Mouse (Mus musculus) CH12.LX (cell line): ENCODE measurements around the gene Fam13c. TPM values are rescaled to one million over a fixed set of nuclear protein-coding genes. Genes with fewer than 3 reads are reported as not detected.

Source experiments
- DNase-seq: peaks from one replicate; pipeline ENCODE4 v3.0.0-alpha.2; 2013; ENCODE audit errors: extremely low read depth
- H3K27ac ChIP-seq: 2 replicates; pipeline ENCODE4 v1.5.1; 2012; ENCODE audit warnings: low read depth, mild to moderate bottlenecking, control low read depth, moderate library complexity; ENCODE audit not compliant: insufficient read depth
- H3K27me3 ChIP-seq: replicated peaks from 2 replicates; pipeline ENCODE3; 2012; ENCODE audit warnings: inconsistent platforms
- H3K36me3 ChIP-seq, 2 experiments: replicated peaks in 1 of 2; 2 replicates each; pipeline versions ENCODE3 to v1.6.1; 2012; ENCODE audit warnings: inconsistent platforms in 1 of 2, low read length in 1 of 2, mild to moderate bottlenecking in 1 of 2, mixed read lengths in 1 of 2, moderate library complexity in 1 of 2; ENCODE audit not compliant: control insufficient read depth in 1 of 2, insufficient read depth in 1 of 2
- H3K4me1 ChIP-seq, 2 experiments: 2 replicates each; pipeline ENCODE4 v1.6.1; 2012; ENCODE audit warnings: inconsistent platforms in 1 of 2, moderate library complexity in 1 of 2; ENCODE audit not compliant: insufficient read depth in 2 of 2, control insufficient read depth in 1 of 2
- H3K4me2 ChIP-seq: 2 replicates; pipeline ENCODE4 v1.6.1; 2012; ENCODE audit warnings: low read depth, mild to moderate bottlenecking, control low read depth; ENCODE audit not compliant: poor library complexity, insufficient read depth, severe bottlenecking
- H3K4me3 ChIP-seq, 3 experiments: fragments of 150-350 bp in 1 of 3; sonication (generic) in 1 of 3; replicated peaks in 1 of 3; 2 replicates each; pipeline versions ENCODE3 to v1.5.1; 2011 to 2012; ENCODE audit warnings: low read depth in 2 of 3, low read length in 2 of 3, mild to moderate bottlenecking in 2 of 3, moderate library complexity in 2 of 3, control low read depth in 1 of 3, improper control_type of control experiment in 1 of 3, inconsistent platforms in 1 of 3, mixed read lengths in 1 of 3; ENCODE audit not compliant: poor library complexity in 1 of 3
- H3K79me2 ChIP-seq: replicated peaks from 2 replicates; pipeline ENCODE4 v1.6.1; 2012; ENCODE audit warnings: mild to moderate bottlenecking, moderate library complexity; ENCODE audit not compliant: control insufficient read depth, poor library complexity, insufficient read depth, severe bottlenecking; ENCODE audit errors: extremely low read depth
- H3K9ac ChIP-seq: 2 replicates; pipeline ENCODE4 v1.6.1; 2012; ENCODE audit warnings: low read depth, mild to moderate bottlenecking, control low read depth, moderate library complexity; ENCODE audit not compliant: insufficient read depth
- H3K9me3 ChIP-seq: replicated peaks from 2 replicates; pipeline ENCODE3; 2012; ENCODE audit warnings: low read length, inconsistent platforms, mixed read lengths
- CHD2 ChIP-seq: IDR thresholded peaks from 2 replicates; pipeline ENCODE4 v1.6.1; 2011; ENCODE audit warnings: low read length, improper control_type of control experiment
- CTCF ChIP-seq, 2 experiments: IDR thresholded peaks in 1 of 2; conservative IDR thresholded peaks in 1 of 2; 2 replicates each; pipeline ENCODE4 v1.5.1; 2011 to 2012; ENCODE audit warnings: low read depth in 2 of 2, low read length in 2 of 2, improper control_type of control experiment in 1 of 2, inconsistent platforms in 1 of 2, mild to moderate bottlenecking in 1 of 2, moderate library complexity in 1 of 2
- EP300 ChIP-seq: IDR thresholded peaks from 2 replicates; pipeline ENCODE4 v1.6.1; 2011; ENCODE audit warnings: low read length, improper control_type of control experiment
- ETS1 ChIP-seq: conservative IDR thresholded peaks from 2 replicates; pipeline ENCODE4 v1.6.1; 2012; ENCODE audit warnings: low read depth, mild to moderate bottlenecking, inconsistent platforms, low read length, improper control_type of control experiment, moderate library complexity
- GABPA ChIP-seq: IDR thresholded peaks from 2 replicates; pipeline ENCODE4 v1.6.1; 2012; ENCODE audit warnings: low read depth, low read length, improper control_type of control experiment, inconsistent platforms; ENCODE audit not compliant: insufficient replicate concordance
- IRF4 ChIP-seq: IDR thresholded peaks from 2 replicates; pipeline ENCODE4 v1.6.1; 2014; ENCODE audit warnings: low read depth, mild to moderate bottlenecking, inconsistent platforms, low read length, improper control_type of control experiment
- JUN ChIP-seq: IDR thresholded peaks from 2 replicates; pipeline ENCODE4 v1.6.1; 2011; ENCODE audit warnings: low read depth, mild to moderate bottlenecking, low read length, improper control_type of control experiment, moderate library complexity; ENCODE audit not compliant: insufficient read depth
- KAT2A ChIP-seq: IDR thresholded peaks from 2 replicates; pipeline ENCODE4 v1.6.1; 2012; ENCODE audit warnings: low read length, improper control_type of control experiment, inconsistent platforms; ENCODE audit not compliant: insufficient replicate concordance
- MAZ ChIP-seq: IDR thresholded peaks from 2 replicates; pipeline ENCODE4 v1.6.1; 2012; ENCODE audit warnings: low read depth, mild to moderate bottlenecking, inconsistent platforms, low read length, improper control_type of control experiment, moderate library complexity
- MEF2A ChIP-seq: IDR thresholded peaks from 2 replicates; pipeline ENCODE4 v1.6.1; 2014; ENCODE audit warnings: low read depth, mild to moderate bottlenecking, inconsistent platforms, low read length, improper control_type of control experiment, borderline replicate concordance
- MYC ChIP-seq: IDR thresholded peaks from 2 replicates; pipeline ENCODE4 v1.6.1; 2011; ENCODE audit warnings: low read depth, mild to moderate bottlenecking, improper control_type of control experiment, low read length
- NELFE ChIP-seq: IDR thresholded peaks from 2 replicates; pipeline ENCODE4 v1.6.1; 2011; ENCODE audit warnings: low read depth, low read length, improper control_type of control experiment
- NRF1 ChIP-seq: IDR thresholded peaks from 2 replicates; pipeline ENCODE4 v1.6.1; 2014; ENCODE audit warnings: low read depth, mild to moderate bottlenecking, inconsistent platforms, low read length, improper control_type of control experiment, moderate library complexity
- PAX5 ChIP-seq: IDR thresholded peaks from 2 replicates; pipeline ENCODE4 v1.6.1; 2012; ENCODE audit warnings: low read length, inconsistent platforms, mixed read lengths
- POLR2A ChIP-seq: IDR thresholded peaks from 2 replicates; pipeline ENCODE4 v1.6.1; 2011; ENCODE audit warnings: low read depth, mild to moderate bottlenecking, improper control_type of control experiment, low read length
- POLR2AphosphoS2 ChIP-seq: IDR thresholded peaks from 2 replicates; pipeline ENCODE4 v1.6.1; 2011; ENCODE audit warnings: low read depth, low read length, improper control_type of control experiment
- RAD21 ChIP-seq: IDR thresholded peaks from 2 replicates; pipeline ENCODE4 v1.6.1; 2011; ENCODE audit warnings: low read depth, mild to moderate bottlenecking, low read length, improper control_type of control experiment, moderate library complexity
- RCOR1 ChIP-seq: conservative IDR thresholded peaks from 2 replicates; pipeline ENCODE4 v1.6.1; 2012; ENCODE audit warnings: low read depth, mild to moderate bottlenecking, inconsistent platforms, low read length, improper control_type of control experiment
- SIN3A ChIP-seq: IDR thresholded peaks from 2 replicates; pipeline ENCODE4 v1.6.1; 2012; ENCODE audit warnings: low read length, improper control_type of control experiment, inconsistent platforms
- SMC3 ChIP-seq: IDR thresholded peaks from 2 replicates; pipeline ENCODE4 v1.6.1; 2011; ENCODE audit warnings: low read depth, low read length, improper control_type of control experiment
- UBTF ChIP-seq: IDR thresholded peaks from 2 replicates; pipeline ENCODE4 v1.6.1; 2012; ENCODE audit warnings: low read depth, mild to moderate bottlenecking, inconsistent platforms, low read length, improper control_type of control experiment, moderate library complexity
- USF1 ChIP-seq: IDR thresholded peaks from 2 replicates; pipeline ENCODE4 v1.6.1; 2014; ENCODE audit warnings: low read depth, mild to moderate bottlenecking, inconsistent platforms, low read length, improper control_type of control experiment
- USF2 ChIP-seq: conservative IDR thresholded peaks from 2 replicates; pipeline ENCODE4 v1.6.1; 2011; ENCODE audit warnings: low read depth, low read length, improper control_type of control experiment
- ZKSCAN1 ChIP-seq: IDR thresholded peaks from 2 replicates; pipeline ENCODE4 v1.6.1; 2012; ENCODE audit warnings: low read depth, inconsistent platforms, low read length, improper control_type of control experiment, borderline replicate concordance
- ZMIZ1 ChIP-seq: IDR thresholded peaks from 2 replicates; pipeline ENCODE4 v1.6.1; 2012; ENCODE audit warnings: low read depth, mild to moderate bottlenecking, inconsistent platforms, low read length, improper control_type of control experiment
- dilution Hi-C: fragments of 300-500 bp; cut with MboI; formaldehyde crosslinking; loops from 2 replicates; pipeline ENCODE4 v1.14.3; 2020; ENCODE audit warnings: low sequenced_read_pairs; ENCODE audit not compliant: extremely low pct_unique_long_range_greater_than_20kb, extremely low pct_ligation_motif_present
- in situ Hi-C: fragments of 300-500 bp; cut with MboI; formaldehyde crosslinking; loops from 3 replicates; pipeline ENCODE4 v1.14.3; 2019; ENCODE audit warnings: low sequenced_read_pairs, low pct_ligation_motif_present, low pct_unique_long_range_greater_than_20kb, mixed read lengths
- polyA plus RNA-seq: library from polyadenylated mRNA; unstranded; fragments of >175 nt; gene quantifications from 2 replicates; pipeline ENCODE4 v1.2.1, GENCODE M21; 2012; ENCODE audit warnings: low read depth; ENCODE audit not compliant: insufficient read length
- total RNA-seq, 2 experiments: library from RNA; depleted of rRNA; stranded (reverse); fragments of 300-350 nt in 1 of 2; fragments of >200 nt in 1 of 2; gene quantifications; 2 replicates each; pipeline ENCODE4 v1.2.3; 2012 to 2014

Fam13c gene
- total and polyA plus RNA-seq, 3 experiments, result not detected

GRCm38 (mm10) chr10:70398224-70398623 lies 42.1 kb upstream of the Fam13c start:
- Histone ChIP-seq H3K9ac (no peak overlapping the region), H3K36me3 (no peaks in the 10 kb centered on the region), H3K79me2 (no peaks in the 10 kb centered on the region), H3K27ac (no peak overlapping the region), H3K4me3 (no peak overlapping the region), H3K9me3 (peaks cover 57% of the 10 kb centered on the region), H3K4me1 (no peaks in the 10 kb centered on the region), H3K27me3 (no peaks in the 10 kb centered on the region), H3K4me2 (no peak overlapping the region)
- dilution Hi-C loops (no loop called here), in situ Hi-C loops (no loop called here)
- TF ChIP-seq EP300, result no peak
- no peak for TF ChIP-seq KAT2A
- TF ChIP-seq NRF1, result no peak
- TF ChIP-seq POLR2AphosphoS2, result no peak
- no peak for TF ChIP-seq USF2
- no peak for TF ChIP-seq POLR2A
- no peak for DNase-seq

DNA sequence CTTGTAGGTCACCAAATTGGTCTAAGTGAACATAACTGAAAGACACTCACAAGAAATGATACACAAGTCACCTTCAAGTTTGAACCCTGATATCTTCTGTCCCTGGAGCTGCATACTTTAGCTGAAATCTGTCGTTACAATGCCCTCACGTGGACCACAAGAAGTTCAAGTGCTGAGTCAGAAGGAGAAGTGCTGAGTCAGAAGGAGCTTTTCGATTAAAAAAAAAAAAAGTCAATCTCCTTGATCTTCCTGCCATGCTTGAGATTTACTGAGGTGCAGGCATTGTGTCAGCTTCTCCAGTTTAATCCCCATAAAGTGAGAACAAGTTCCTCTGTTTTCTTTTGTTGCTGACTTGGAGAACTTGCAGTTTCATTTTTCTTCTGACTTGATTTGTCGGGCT lies 38.3 kb upstream of the Fam13c start:
- H3K27me3 ChIP-seq, result no peaks in the 10 kb centered on the region
- no peak for DNase-seq
- peaks cover 67% of the 10 kb centered on the region for H3K9me3 ChIP-seq
- no peak overlapping the region for H3K9ac ChIP-seq
- H3K79me2 ChIP-seq, result no peaks in the 10 kb centered on the region
- H3K4me1 ChIP-seq, result no peaks in the 10 kb centered on the region
- no peak for TF ChIP-seq ZMIZ1
- no peak for TF ChIP-seq RAD21
- TF ChIP-seq USF1, result no peak
- TF ChIP-seq SIN3A, result no peak
- no peak for TF ChIP-seq KAT2A
- TF ChIP-seq GABPA, result no peak
- TF ChIP-seq IRF4, result no peak
- no peak for TF ChIP-seq UBTF
- TF ChIP-seq NRF1, result no peak
- TF ChIP-seq ETS1, result no peak
- TF ChIP-seq USF2, result no peak
- TF ChIP-seq POLR2AphosphoS2, result no peak
- no peak for TF ChIP-seq CHD2
- H3K4me2 ChIP-seq, result no peak overlapping the region
- no peaks in the 10 kb centered on the region for H3K36me3 ChIP-seq
- H3K27ac ChIP-seq, result no peak overlapping the region
- in situ Hi-C loops, result no loop called here
- H3K4me3 ChIP-seq, result no peak overlapping the region
- dilution Hi-C loops, result no loop called here

GRCm38 (mm10) chr10:70402711-70403110 lies 37.6 kb upstream of the Fam13c start:
- no peak for TF ChIP-seq CHD2
- TF ChIP-seq SIN3A, result no peak
- TF ChIP-seq MEF2A, result no peak
- TF ChIP-seq SMC3, result no peak
- no peak for TF ChIP-seq POLR2A
- no peak for TF ChIP-seq ZKSCAN1
- no peak for TF ChIP-seq CTCF (conservative IDR thresholded peaks at IDR 0.05 in 1 of 2, IDR thresholded peaks at IDR 0.05 in 1 of 2; ENCODE audit: low read depth in 2 of 2, low read length in 2 of 2)
- TF ChIP-seq NELFE, result no peak
- no peak for TF ChIP-seq MYC
- TF ChIP-seq JUN, result no peak
- TF ChIP-seq KAT2A, result no peak
- TF ChIP-seq RCOR1, result no peak
- TF ChIP-seq UBTF, result no peak
- TF ChIP-seq MAZ, result no peak
- no peak for TF ChIP-seq POLR2AphosphoS2
- no peak for TF ChIP-seq GABPA
- TF ChIP-seq USF1, result no peak
- no peak for TF ChIP-seq PAX5
- no peaks in the 10 kb centered on the region for H3K79me2 ChIP-seq

More at GRCm38 (mm10) chr10:70402711-70403110, 37.6 kb upstream of the Fam13c start:
- dilution Hi-C loops (no loop called here), in situ Hi-C loops (no loop called here)
- no peak overlapping the region for H3K4me2 ChIP-seq
- H3K9ac ChIP-seq, result no peak overlapping the region
- no peaks in the 10 kb centered on the region for H3K4me1 ChIP-seq
- no peak overlapping the region for H3K4me3 ChIP-seq
- peaks cover 68% of the 10 kb centered on the region for H3K9me3 ChIP-seq
- H3K27ac ChIP-seq, result no peak overlapping the region
- H3K27me3 ChIP-seq, result no peaks in the 10 kb centered on the region
- DNase-seq, result no peak
- no peaks in the 10 kb centered on the region for H3K36me3 ChIP-seq
